Mouse (Mus musculus): ENCODE data around the gene Kl.

The Kl gene

DNA sequence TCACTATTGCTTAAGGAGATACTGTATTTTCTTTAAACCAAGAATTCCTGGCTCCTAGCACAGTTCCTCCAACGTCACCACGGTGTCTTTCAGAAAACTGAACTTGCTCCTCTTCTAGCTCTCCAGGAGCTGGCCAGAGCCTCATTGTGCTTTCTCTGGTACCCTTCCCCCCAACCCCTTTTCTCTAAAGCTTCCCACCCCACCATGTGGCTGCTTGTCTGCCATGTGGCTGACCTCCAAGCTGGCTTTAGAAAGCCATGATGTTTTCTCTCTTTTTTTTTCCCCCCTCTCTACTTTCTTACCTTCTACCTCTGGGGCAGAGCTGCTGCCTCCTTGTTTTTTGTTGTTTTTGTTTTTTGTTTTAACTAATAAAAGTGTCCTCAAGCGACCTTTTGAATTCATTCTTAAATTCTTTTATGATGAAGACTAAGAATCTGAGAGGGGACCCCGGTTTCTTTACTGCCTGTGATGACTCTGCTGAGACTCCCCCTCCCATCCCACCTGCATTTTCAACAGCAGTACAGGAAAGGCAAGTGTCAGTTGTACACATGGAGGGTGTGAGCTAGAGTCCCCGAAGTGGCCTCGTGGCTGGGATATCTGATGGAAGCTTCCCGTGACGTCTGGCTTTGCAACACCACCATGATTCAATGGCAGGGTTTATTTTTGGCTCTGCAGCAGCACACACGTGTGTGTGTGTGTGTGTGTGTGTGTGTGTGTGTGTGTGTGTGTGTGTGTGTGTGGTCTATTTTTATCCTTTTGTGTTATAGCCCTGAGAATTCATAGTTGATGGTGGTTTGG, 82.5 kb downstream of the Kl start:
- DNase-seq, result no peak

GRCm38 (mm10) chr5:151037871-151038270, 85.5 kb downstream of the Kl start:
- DNase-seq, result peak; percentile 69

GRCm38 (mm10) chr5:151042911-151043310, 90.5 kb downstream of the Kl start:
- DNase-seq, result no peak

Measured in retina, postnatal 1 day (tissue).